Mouse (Mus musculus) stomach, embryonic 16.5 days (tissue): Measurements from ENCODE around the gene Ovol1. TPM values are rescaled to one million over a fixed set of nuclear protein-coding genes. Genes with fewer than 3 reads are reported as not detected.

Experiments used
- ATAC-seq: fragments of 200-750 bp; cut with Nextera tagmentation; 2 replicates; pipeline ENCODE4 v1.8.0; 2017; ENCODE audit warnings: moderate number of reproducible peaks, moderate TSS enrichment; ENCODE audit not compliant: insufficient read depth, low FRiP score
- H3K27ac ChIP-seq: fragments of 300-500 bp; sonication (generic); 2 replicates; pipeline ENCODE4 v1.5.1; 2014; ENCODE audit warnings: low read length
- H3K27me3 ChIP-seq: fragments of 300-500 bp; sonication (generic); 2 replicates; pipeline ENCODE4 v1.6.1; 2014; ENCODE audit warnings: low read length, control low read depth, mixed read lengths; ENCODE audit not compliant: control insufficient read depth, insufficient read depth
- H3K36me3 ChIP-seq: fragments of 300-500 bp; sonication (generic); 2 replicates; pipeline ENCODE4 v1.6.1; 2014; ENCODE audit warnings: low read length; ENCODE audit not compliant: control insufficient read depth, insufficient read depth
- H3K4me1 ChIP-seq: fragments of 300-500 bp; sonication (generic); 2 replicates; pipeline ENCODE4 v1.6.1; 2014; ENCODE audit warnings: low read length, control low read depth, mixed read lengths; ENCODE audit not compliant: control insufficient read depth, insufficient read depth
- H3K4me2 ChIP-seq: fragments of 300-500 bp; sonication (generic); 2 replicates; pipeline ENCODE4 v1.6.1; 2014; ENCODE audit warnings: low read depth, low read length, mixed read lengths
- H3K4me3 ChIP-seq: fragments of 300-500 bp; sonication (generic); replicated peaks from 2 replicates; pipeline ENCODE4 v1.5.1; 2014; ENCODE audit warnings: mild to moderate bottlenecking, low read length
- H3K9ac ChIP-seq: fragments of 300-500 bp; sonication (generic); 2 replicates; pipeline ENCODE4 v1.6.1; 2014; ENCODE audit warnings: low read length
- H3K9me3 ChIP-seq: fragments of 300-500 bp; sonication (generic); replicated peaks from 2 replicates; pipeline ENCODE4 v1.6.1; 2016; ENCODE audit warnings: low read length, control low read depth; ENCODE audit not compliant: control insufficient read depth
- WGBS: fragments of 180-500 bp; shearing (Covaris S2); extraction: QIAGEN DNeasy Blood & Tissue Kit; methylation state at CpG from one replicate; pipeline ENCODE4 v1.1.7; 2014; 5-methylcytosine and 5-hydroxymethylcytosine counted together
- polyA plus RNA-seq: library from polyadenylated mRNA; unstranded; fragments of >200 nt; fragmentation: Nextera tagmentation; extraction: Ambion mirVana; gene quantifications from 2 replicates; pipeline ENCODE4 v1.2.1, GENCODE M21; 2015

The Ovol1 gene
- polyA plus RNA-seq, 1 experiment from 2014 or later, result 21.5 TPM

DNA sequence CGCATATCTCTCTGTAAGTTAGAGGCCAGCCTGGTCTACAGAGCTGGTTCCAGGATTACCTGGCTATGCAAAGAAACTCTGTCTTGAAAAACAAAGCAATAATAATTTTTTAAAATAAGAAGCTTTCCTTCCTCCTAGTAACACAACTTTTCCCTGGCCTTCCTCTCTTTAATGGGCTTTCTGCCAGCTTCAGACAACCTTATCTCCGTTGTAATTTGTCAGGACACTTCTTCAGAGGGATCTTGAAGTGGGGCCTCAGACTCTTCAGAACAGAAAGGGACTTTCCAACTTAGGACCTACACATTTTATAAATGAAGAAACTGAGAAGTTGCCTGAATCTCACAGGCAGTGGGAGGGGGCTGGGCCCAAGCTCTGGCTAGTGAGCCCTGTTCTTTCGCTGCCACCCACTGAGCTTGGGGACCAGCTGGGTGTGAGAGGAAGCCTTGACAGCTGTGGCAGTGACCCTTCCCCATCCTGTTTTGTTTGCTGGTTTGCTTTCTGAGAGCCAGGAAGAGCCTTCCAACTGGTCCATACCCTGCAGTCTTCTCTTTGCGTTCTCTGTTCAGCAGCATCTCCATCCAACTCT lies 12.9 kb downstream of the Ovol1 start:
- 59% methylated on average over 4 of the region's 4 CpGs for WGBS
- Histone ChIP-seq H3K9ac (no peak overlapping the region), H3K4me1 (no peaks in the 10 kb centered on the region), H3K27me3 (no peaks in the 10 kb centered on the region), H3K4me2 (no peak overlapping the region), H3K27ac (no peak overlapping the region), H3K9me3 (no peaks in the 10 kb centered on the region), H3K36me3 (no peaks in the 10 kb centered on the region), H3K4me3 (no peak overlapping the region)
- no peak for ATAC-seq

DNA sequence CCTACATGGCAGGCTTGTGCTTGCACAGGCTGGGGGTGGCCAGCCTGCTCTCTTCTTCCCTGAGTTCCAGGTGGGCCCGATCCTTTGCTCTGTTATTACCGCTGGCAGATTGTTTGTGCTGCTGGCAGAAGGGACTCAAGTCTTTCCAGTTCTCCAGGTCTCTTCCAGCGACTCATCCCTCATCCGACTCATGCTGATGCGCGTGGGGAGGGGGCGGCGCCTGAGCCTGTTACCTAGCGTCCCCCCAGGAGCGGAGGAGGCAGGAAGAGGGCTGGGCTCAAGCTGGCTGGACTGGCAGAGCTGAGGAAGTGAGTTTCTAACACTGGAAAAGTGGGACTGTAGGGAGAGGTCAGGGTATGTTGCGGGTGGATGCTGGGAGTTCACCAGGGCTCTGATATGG lies 16.4 kb downstream of the Ovol1 start:
- H3K9ac ChIP-seq, result no peak overlapping the region
- 41% methylated on average over 11 of the region's 11 CpGs for WGBS
- no peak overlapping the region for H3K4me3 ChIP-seq
- H3K36me3 ChIP-seq, result no peaks in the 10 kb centered on the region
- H3K27ac ChIP-seq, result no peak overlapping the region
- H3K27me3 ChIP-seq, result no peaks in the 10 kb centered on the region
- H3K4me2 ChIP-seq, result no peak overlapping the region
- H3K9me3 ChIP-seq, result no peaks in the 10 kb centered on the region
- no peaks in the 10 kb centered on the region for H3K4me1 ChIP-seq
- no peak for ATAC-seq

DNA sequence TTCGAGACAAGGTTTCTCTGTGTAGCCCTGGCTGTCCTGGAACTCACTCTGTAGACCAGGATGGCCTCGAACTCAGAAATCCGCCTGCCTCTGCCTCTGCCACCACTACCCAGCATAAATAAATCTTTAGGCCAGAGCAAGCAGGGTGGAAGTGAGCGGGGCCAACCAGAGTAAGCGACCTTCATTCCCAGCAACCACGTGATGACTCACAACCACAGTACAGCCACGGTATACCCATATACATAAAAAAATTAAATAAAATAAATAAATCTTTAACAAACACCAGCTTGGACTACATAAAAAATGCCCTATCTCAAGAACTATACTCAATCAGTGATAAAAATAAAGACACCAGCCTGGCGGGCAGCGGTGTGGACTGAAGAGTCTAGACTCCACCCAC lies 17.1 kb downstream of the Ovol1 start:
- Histone ChIP-seq H3K4me1 (no peaks in the 10 kb centered on the region), H3K4me2 (no peak overlapping the region), H3K9ac (no peak overlapping the region), H3K4me3 (no peak overlapping the region), H3K9me3 (no peaks in the 10 kb centered on the region), H3K27ac (no peak overlapping the region), H3K36me3 (no peaks in the 10 kb centered on the region), H3K27me3 (no peaks in the 10 kb centered on the region)
- WGBS, result 81% methylated on average over 9 of the region's 9 CpGs
- no peak for ATAC-seq

DNA sequence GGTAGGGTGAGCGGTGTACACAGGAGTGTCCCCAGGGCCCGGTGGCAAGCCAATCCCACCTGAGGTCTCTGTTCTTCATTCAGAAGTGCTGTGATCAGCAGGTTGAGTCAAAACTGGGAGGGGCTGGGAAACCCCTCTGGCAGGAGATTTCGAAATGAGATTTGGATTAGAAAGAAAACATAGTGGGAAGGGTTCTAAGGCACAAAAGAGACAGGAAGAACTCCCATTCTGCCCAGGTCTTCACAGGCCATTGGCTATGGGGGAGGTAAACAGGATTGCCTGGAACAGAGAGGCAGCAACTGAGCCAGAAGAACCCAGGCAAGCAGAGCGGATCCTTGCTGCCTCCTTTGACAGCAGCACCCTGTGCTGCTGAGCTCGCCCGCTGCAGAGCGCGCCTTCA lies 21.7 kb downstream of the Ovol1 start:
- no peak overlapping the region for H3K4me3 ChIP-seq
- no peaks in the 10 kb centered on the region for H3K9me3 ChIP-seq
- H3K4me2 ChIP-seq, result no peak overlapping the region
- WGBS, result 77% methylated on average over 8 of the region's 8 CpGs
- H3K4me1 ChIP-seq, result no peaks in the 10 kb centered on the region
- no peaks in the 10 kb centered on the region for H3K36me3 ChIP-seq
- no peaks in the 10 kb centered on the region for H3K27me3 ChIP-seq
- no peak for ATAC-seq
- H3K27ac ChIP-seq, result peak overlapping the region; percentile 17; the same call in 1 of the 2 replicates
- H3K9ac ChIP-seq, result 0 out of 2 replicates have a peak overlapping the region, but pooled peaks have one; percentile 13

DNA sequence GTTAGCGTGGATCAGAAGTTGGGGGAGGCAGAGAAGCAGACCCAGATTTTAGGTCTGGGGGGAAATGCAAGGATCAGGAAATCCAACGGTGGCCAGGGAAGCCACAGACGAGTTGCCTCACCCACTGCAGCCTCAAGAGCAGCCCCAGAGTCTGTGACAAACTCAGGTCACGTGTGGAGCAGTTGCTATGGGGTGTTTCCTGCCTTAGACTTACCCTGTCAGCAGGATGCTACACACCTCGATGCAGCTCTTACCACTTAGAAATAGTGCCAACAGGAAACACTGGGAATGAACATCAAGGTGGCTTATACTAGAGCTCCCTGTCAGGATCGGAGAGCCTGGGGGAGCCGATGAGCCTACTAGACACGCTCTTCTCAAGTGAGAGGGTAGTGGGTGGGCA lies 27.9 kb downstream of the Ovol1 start:
- Histone ChIP-seq H3K9ac (no peak overlapping the region), H3K4me2 (no peak overlapping the region), H3K4me3 (no peak overlapping the region), H3K27ac (no peak overlapping the region), H3K36me3 (no peaks in the 10 kb centered on the region), H3K4me1 (peaks cover 9% of the 10 kb centered on the region; the same call in 1 of the 2 replicates), H3K9me3 (no peaks in the 10 kb centered on the region), H3K27me3 (no peaks in the 10 kb centered on the region)
- 60% methylated on average over 8 of the region's 8 CpGs for WGBS
- no peak for ATAC-seq

DNA sequence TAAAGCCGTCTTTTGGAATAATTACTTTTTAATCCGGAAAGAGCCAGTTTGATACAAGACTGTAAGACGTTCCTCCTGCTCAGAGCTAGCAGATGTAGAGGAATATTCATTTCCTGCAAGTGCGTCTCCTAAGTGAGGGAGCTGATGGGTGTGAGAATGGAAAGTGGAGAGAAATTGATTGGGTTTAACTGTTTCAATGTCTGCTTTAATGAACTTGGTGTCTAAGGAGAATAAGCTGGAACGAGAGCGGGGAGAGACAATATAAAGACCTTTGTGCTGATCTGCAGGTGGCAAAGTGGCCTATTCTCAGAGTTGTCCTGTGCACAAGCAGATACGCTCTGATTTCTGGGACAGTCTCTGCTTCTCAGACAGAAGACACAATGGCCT lies 30.3 kb downstream of the Ovol1 start:
- 0 out of 2 replicates have a peak, but pooled peaks have one; percentile 11 for ATAC-seq
- Histone ChIP-seq H3K9ac (peak overlapping the region; percentile 8; the same call in 1 of the 2 replicates), H3K4me1 (peaks cover 9% of the 10 kb centered on the region; the same call in 1 of the 2 replicates), H3K4me3 (0 out of 2 replicates have a peak overlapping the region, but pooled peaks have one; percentile 36), H3K27ac (peak overlapping the region; percentile 98), H3K9me3 (no peaks in the 10 kb centered on the region), H3K4me2 (peak overlapping the region; percentile 55; the same call in 1 of the 2 replicates), H3K36me3 (no peaks in the 10 kb centered on the region), H3K27me3 (no peaks in the 10 kb centered on the region)
- WGBS, result 40% methylated on average over 7 of the region's 7 CpGs

DNA sequence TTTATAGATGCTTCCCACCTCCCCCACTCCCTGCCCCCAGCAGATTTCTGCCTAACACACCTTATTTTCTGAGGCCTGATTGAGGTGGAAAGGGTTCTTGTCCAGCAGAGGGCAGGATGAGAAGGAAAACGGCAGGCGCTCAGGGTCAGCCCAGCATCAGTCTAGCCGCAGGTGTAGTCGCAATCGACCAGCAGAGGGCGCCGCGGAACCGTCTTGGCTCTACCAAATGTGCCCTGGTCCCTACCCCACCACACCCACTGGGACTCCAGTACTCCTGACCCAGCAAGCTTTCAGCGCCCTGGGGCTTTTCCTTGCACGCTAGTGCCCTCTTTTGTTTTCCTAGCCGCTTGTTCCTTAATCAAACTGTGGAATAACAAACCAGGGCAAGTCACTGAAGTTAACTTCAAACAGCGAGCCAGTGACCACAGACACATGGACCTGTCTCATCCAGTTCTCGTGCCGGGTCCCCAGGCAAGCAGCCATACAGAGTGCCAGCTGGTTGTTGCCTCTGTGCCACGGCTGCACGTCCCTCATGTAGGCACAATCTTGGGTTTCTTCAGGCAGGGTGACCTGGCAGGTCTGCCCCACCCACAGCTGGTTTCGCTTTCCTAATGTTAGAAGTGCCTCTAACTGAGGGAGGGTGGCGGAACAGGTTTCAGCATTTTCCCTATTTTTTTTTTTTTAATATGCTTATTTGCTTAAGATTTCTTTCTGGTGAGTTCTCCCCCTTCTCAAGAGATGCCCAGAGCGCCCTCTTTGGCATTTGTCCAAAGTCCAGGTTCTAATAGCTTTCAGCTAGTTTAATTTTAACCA lies 30.9 kb downstream of the Ovol1 start:
- H3K27ac ChIP-seq, result peak overlapping the region; percentile 98
- 10% methylated on average over 20 of the region's 20 CpGs for WGBS
- ATAC-seq, result peak; percentile 96
- peak overlapping the region; percentile 55 for H3K4me2 ChIP-seq
- H3K36me3 ChIP-seq, result no peaks in the 10 kb centered on the region
- H3K27me3 ChIP-seq, result no peaks in the 10 kb centered on the region
- no peaks in the 10 kb centered on the region for H3K9me3 ChIP-seq
- H3K4me3 ChIP-seq, result peak overlapping the region; percentile 36
- peaks cover 9% of the 10 kb centered on the region; the same call in 1 of the 2 replicates for H3K4me1 ChIP-seq
- H3K9ac ChIP-seq, result peak overlapping the region; percentile 68

DNA sequence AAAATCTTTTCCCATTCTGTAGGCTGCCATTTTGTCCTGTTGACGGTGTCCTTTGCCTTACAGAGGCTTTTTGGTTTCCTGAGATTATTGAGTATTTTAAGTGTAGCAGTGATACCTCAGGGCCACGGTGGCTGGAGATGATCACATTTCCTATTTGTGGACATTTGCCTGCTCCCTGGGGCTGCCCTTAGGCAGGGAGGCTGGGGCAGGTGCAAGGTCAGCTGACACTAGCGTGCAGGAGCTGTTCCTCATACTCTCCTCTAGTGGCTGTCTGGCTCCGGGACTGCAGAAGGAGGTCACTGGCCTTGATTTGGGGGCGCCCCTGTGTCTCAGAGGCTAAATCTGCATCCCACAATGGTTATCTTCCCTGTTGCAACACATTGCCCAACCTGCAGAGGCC lies 35.2 kb downstream of the Ovol1 start:
- 74% methylated on average over 5 of the region's 5 CpGs for WGBS
- Histone ChIP-seq H3K9me3 (no peaks in the 10 kb centered on the region), H3K36me3 (no peaks in the 10 kb centered on the region), H3K27ac (no peak overlapping the region), H3K4me2 (no peak overlapping the region), H3K4me1 (peaks cover 6% of the 10 kb centered on the region; the same call in 1 of the 2 replicates), H3K9ac (no peak overlapping the region), H3K27me3 (no peaks in the 10 kb centered on the region), H3K4me3 (no peak overlapping the region)
- ATAC-seq, result no peak

DNA sequence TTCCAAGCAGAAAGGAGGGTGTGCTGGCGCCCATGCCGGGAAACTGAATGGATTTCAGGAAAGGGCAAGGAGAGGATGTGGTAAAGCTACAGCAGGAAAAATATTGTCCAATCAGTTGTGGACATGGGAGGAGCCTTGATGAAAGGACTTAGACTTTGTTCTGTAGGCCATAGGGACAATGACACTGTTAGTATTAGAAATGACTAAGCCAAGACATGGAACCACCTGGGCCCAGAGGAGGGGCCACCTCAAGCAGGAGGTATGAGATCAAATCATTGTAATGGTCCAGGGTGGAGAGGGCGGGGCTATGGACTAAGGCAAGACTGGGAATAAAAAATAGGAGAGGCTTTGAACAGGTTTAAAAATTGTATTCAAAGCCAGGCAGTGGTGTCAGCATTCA lies 41.7 kb downstream of the Ovol1 start:
- no peak overlapping the region for H3K4me3 ChIP-seq
- 86% methylated on average over 3 of the region's 3 CpGs for WGBS
- no peaks in the 10 kb centered on the region for H3K27me3 ChIP-seq
- no peak overlapping the region for H3K9ac ChIP-seq
- H3K36me3 ChIP-seq, result no peaks in the 10 kb centered on the region
- H3K4me1 ChIP-seq, result no peaks in the 10 kb centered on the region
- H3K27ac ChIP-seq, result no peak overlapping the region
- ATAC-seq, result peak; percentile 47; the same call in 1 of the 2 replicates
- no peaks in the 10 kb centered on the region for H3K9me3 ChIP-seq
- no peak overlapping the region for H3K4me2 ChIP-seq
